Mouse (Mus musculus) mouse embryonic stem cell (cell line): Measurements from ENCODE around the gene Dnajb8.

Source experiments
- in situ Hi-C, 2 experiments: fragments of 300-500 bp; cut with MboI; formaldehyde crosslinking; loops; 1 replicate in 1 of 2; 3 replicates in 1 of 2; pipeline ENCODE4 v1.14.3; 2019 to 2020; ENCODE audit warnings: low sequenced_read_pairs in 2 of 2, low pct_unique_long_range_greater_than_20kb in 1 of 2, mixed read lengths in 1 of 2; ENCODE audit not compliant: unreplicated experiment in 1 of 2

Gene Dnajb8

GRCm38 (mm10) chr6:88197313-88198069, 24.6 kb upstream of the Dnajb8 start:
- in situ Hi-C loops = loop anchor here in 1 of 2 experiments (10.0 kb wide), 1 partner anchor 463 kb away; the partner anchor contains the start of gene Efcc1

- in situ Hi-C loops = loop anchor here in 1 of 2 experiments (10.0 kb wide), 1 partner anchor 464 kb away; the partner anchor contains the start of gene Efcc1
Measured at GRCm38 (mm10) chr6:88198070-88198940, 23.8 kb upstream of the Dnajb8 start.

GRCm38 (mm10) chr6:88199001-88199717, 22.9 kb upstream of the Dnajb8 start:
- in situ Hi-C loops = loop anchor here in 1 of 2 experiments (10.0 kb wide), 1 partner anchor 464 kb away; the partner anchor contains the start of gene Efcc1

- in situ Hi-C loops = loop anchor here in 1 of 2 experiments (10.0 kb wide), 1 partner anchor 465 kb away; the partner anchor contains the start of gene Efcc1
Measured at GRCm38 (mm10) chr6:88199718-88200692, 22.1 kb upstream of the Dnajb8 start.

- in situ Hi-C loops = no loop called here
Measured at GRCm38 (mm10) chr6:88200693-88201609, 21.1 kb upstream of the Dnajb8 start.

- in situ Hi-C loops = no loop called here
Measured at GRCm38 (mm10) chr6:88201926-88202700, 20.0 kb upstream of the Dnajb8 start.

- in situ Hi-C loops = no loop called here
Measured at GRCm38 (mm10) chr6:88202921-88203690, 19.0 kb upstream of the Dnajb8 start.

GRCm38 (mm10) chr6:88203791-88204405, 18.2 kb upstream of the Dnajb8 start:
- in situ Hi-C loops = no loop called here

GRCm38 (mm10) chr6:88204531-88205385, 17.3 kb upstream of the Dnajb8 start:
- in situ Hi-C loops = no loop called here

GRCm38 (mm10) chr6:88205386-88205700, 16.7 kb upstream of the Dnajb8 start:
- in situ Hi-C loops = no loop called here

GRCm38 (mm10) chr6:88205937-88206336, 16.1 kb upstream of the Dnajb8 start:
- in situ Hi-C loops = no loop called here

GRCm38 (mm10) chr6:88206566-88206965, 15.5 kb upstream of the Dnajb8 start:
- in situ Hi-C loops = no loop called here

- in situ Hi-C loops = no loop called here
Measured at GRCm38 (mm10) chr6:88207403-88208033, 14.6 kb upstream of the Dnajb8 start.

GRCm38 (mm10) chr6:88208321-88208720, 13.7 kb upstream of the Dnajb8 start:
- in situ Hi-C loops = no loop called here
